Mouse (Mus musculus) ES-E14 (cell line): Measurements from ENCODE around the gene Gm17581.

Experiments
- CHD2 ChIP-seq: IDR thresholded peaks from 2 replicates; pipeline ENCODE4 v1.6.1; 2014; ENCODE audit warnings: mild to moderate bottlenecking, low read depth, low read length, inconsistent platforms
- HCFC1 ChIP-seq: IDR thresholded peaks from 2 replicates; pipeline ENCODE4 v1.6.1; 2012; ENCODE audit warnings: low read length, inconsistent platforms, borderline replicate concordance; ENCODE audit not compliant: insufficient read depth
- MAFK ChIP-seq: IDR thresholded peaks from 2 replicates; pipeline ENCODE4 v1.6.1; 2014; ENCODE audit warnings: mild to moderate bottlenecking, low read depth, low read length, inconsistent platforms; ENCODE audit not compliant: insufficient read depth
- ZC3H11A ChIP-seq: IDR thresholded peaks from 2 replicates; pipeline ENCODE4 v1.6.1; 2012; ENCODE audit warnings: low read depth, mild to moderate bottlenecking, inconsistent platforms, low read length, borderline replicate concordance
- ZNF384 ChIP-seq: IDR thresholded peaks from 2 replicates; pipeline ENCODE4 v1.6.1; 2012; ENCODE audit warnings: low read depth, low read length, inconsistent platforms

DNA sequence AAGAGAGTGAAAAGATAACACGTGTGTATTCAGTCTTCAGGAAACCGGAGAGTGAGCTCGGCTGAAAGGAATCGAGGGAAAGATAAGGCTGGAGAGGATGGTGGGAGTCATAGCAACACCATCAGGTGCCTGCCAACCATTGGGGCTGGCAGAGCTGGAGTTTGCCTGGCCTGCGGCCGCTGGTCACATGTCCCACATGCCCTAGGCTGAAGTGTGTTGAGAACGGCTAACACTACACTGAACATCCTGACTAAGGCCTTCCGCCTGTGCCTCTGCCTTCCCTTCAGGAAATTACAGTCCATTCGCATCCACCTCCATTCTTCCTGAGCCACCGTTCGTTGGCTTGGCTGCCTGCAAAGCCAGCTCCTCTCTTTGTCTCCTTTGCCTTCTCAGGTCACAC is 6.5 kb upstream of the Gm17581 start:
- TF ChIP-seq MAFK (no peak), CHD2 (no peak), ZNF384 (no peak), ZC3H11A (no peak), HCFC1 (no peak)
